Mouse (Mus musculus) 416B (cell line): Measurements from ENCODE around the gene Prkch.

ENCODE experiments used
- DNase-seq: peaks from one replicate; pipeline ENCODE4 v3.0.0; 2011; ENCODE audit warnings: low read depth

Prkch gene

GRCm38 (mm10) chr12:73610831-73611370, 26.3 kb downstream of the Prkch start:
- DNase-seq, result peak; percentile 34

- DNase-seq, result no peak
Measured at GRCm38 (mm10) chr12:73611741-73612140, 27.1 kb downstream of the Prkch start.

- DNase-seq, result peak; percentile 61
Measured at GRCm38 (mm10) chr12:73613183-73613582, 28.6 kb downstream of the Prkch start.

DNA sequence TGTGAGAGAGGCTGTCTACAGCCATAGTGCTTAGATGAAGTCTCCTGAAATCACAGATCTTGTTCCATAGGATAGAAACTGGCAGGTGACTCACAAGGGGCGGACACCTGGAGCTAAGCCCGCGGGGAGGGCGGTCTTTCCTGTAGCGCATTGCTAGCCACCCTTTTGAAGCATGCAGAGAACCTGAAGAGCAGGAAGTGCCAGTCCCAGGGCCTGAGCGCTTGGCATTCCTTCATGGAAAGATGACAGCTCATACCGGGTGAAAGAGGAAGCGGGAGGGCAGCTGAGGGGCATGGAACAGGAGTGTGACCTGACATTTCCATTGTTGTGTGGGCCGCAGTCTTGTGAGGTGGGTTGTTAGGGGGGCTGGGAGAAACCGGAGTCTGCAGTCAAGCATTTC, 33.1 kb downstream of the Prkch start:
- no peak for DNase-seq

DNA sequence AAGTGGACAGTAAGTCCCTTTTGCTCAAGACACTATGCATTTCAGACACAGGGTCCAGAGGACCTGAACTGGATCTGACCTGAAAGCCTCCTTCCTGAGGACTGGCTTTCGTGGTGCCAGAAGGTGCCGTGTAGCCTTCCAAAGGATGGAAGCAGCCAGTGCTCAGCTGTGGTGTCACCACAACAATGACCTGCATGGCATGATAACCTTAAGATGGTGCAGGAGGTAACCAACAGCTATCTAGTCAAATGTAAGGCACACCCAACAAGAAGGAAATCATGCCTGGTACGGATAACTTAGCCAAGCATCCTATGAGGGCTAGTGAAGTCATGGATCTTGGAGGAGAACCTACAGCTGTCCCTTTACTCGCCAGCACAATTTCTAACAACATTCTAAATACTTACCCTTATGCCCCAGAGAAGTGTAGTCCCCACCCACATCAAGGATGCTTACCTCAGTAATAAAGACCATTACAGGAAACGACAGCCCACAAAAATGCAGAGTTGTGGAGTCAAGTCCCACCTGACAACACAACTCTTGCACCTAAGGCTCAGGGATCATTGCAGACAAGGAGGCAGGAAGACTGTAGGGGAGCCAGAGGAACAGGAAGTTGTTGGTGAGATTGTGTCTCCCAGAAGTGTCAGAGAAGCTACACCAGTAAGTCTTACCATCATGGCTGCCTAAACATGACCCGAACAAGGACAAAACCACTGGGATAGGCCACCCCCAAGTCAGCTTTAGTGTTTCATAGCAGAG, 40.9 kb downstream of the Prkch start:
- DNase-seq, result no peak

- no peak for DNase-seq
Measured at GRCm38 (mm10) chr12:73627902-73628301, 43.3 kb downstream of the Prkch start.

- DNase-seq, result no peak
Measured at GRCm38 (mm10) chr12:73630596-73630995, 46.0 kb downstream of the Prkch start.

GRCm38 (mm10) chr12:73631148-73631547, 46.6 kb downstream of the Prkch start:
- no peak for DNase-seq

GRCm38 (mm10) chr12:73632671-73633244, 48.2 kb downstream of the Prkch start:
- no peak for DNase-seq

DNA sequence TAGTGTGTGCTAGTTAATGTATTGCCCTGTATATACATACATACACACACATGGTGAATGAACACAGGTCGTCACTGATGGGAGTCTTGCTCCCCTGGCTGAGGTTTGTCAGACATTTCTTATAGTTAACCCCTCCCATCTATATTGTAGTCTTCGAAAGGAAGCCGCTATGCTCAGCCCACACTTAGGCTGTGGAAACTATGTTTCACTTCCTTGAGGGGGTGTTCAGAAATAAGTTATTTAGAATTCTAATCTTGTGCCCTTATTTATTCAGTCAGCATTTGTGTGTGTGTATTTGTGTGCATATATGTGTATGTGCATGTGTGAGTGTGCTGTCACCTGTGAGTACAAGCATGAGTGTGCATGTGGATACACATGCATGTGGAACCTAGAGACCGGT, 49.1 kb downstream of the Prkch start:
- no peak for DNase-seq

DNA sequence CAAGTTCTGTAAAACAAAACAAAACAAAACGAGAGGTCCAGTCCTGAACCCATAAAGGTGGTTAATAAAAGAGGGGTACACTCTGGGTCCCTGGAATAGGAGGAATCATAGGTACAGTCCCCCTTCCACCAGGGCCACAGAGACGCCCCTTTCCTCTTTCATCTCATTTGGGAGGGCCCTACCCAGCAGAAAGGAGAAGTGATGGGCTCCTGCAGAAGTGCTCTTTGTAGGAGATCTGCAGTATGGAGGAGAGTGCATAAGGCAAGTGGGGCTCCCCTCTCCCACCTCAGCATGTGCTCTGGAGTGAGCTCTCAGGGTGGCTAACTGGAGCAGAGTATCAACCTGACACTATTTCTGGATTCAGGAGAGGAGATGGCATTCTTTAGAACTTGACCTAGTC, 55.0 kb downstream of the Prkch start:
- no peak for DNase-seq

DNA sequence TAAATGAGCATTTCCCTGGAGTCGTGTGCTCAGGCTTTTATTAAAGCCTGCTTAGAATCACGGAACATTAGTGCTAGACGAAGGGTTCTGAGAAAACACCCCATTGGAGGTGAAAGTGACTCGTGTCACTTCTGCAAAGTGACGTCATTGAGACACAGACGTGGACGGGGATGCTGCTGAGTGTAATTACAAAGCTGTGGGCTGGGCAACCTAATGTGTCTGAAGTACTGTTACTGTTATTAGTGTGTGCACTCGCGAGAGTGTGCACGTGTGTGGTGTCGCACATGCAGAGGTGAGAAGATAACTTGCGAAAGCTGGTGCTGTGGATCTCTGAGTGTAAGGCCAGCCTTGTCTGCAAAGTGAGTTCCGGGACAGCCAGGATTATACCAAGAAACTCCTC, 56.6 kb downstream of the Prkch start:
- no peak for DNase-seq

DNA sequence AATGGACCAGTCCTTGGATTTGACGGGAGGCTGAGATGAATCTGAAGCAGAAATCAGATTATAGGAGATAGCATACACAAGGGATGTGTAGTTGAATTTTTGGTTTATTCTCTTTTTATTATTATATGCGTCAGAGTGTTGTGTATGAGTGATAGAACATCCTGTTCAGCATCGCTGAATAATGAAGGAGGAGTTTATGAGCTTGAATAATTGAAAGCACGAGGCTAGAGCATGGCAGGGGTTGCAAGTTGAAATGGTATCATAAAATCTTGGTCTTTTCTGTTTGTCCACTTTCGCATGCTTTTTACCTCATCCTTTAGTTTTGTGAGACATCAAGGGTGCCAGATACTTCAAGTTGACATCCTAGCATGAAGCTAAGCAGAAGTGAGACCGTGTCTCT, 60.6 kb downstream of the Prkch start:
- DNase-seq, result no peak

GRCm38 (mm10) chr12:73647686-73648085, 63.1 kb downstream of the Prkch start:
- no peak for DNase-seq

GRCm38 (mm10) chr12:73656568-73657204, 72.1 kb downstream of the Prkch start:
- peak; percentile 56 for DNase-seq

DNA sequence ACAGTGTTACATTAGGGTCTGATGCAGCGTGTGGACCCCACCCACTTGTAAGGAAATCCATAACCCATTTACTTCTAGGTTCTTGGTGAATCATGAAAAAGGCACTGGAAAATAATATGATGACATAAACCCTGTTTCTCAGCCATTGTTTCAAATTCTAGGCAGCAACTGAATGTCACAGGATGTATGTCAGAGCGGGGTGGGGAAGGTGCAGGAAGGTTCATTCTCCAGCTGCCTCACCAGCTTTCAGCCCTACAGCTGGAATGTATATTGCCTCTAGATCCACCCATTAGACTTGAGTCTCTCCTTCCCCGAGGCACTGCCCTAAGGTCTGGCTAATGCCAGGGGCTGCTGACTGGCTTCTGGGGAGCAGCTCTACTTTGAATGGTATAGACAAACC, 78.8 kb downstream of the Prkch start:
- no peak for DNase-seq

- DNase-seq, result no peak
Measured at GRCm38 (mm10) chr12:73666701-73667100, 82.1 kb downstream of the Prkch start.

- peak; percentile 65 for DNase-seq
Measured at GRCm38 (mm10) chr12:73667607-73668006, 83.0 kb downstream of the Prkch start.

GRCm38 (mm10) chr12:73670739-73671138, 86.1 kb downstream of the Prkch start:
- no peak for DNase-seq

GRCm38 (mm10) chr12:73671540-73671939, 86.9 kb downstream of the Prkch start:
- peak; percentile 79 for DNase-seq

DNA sequence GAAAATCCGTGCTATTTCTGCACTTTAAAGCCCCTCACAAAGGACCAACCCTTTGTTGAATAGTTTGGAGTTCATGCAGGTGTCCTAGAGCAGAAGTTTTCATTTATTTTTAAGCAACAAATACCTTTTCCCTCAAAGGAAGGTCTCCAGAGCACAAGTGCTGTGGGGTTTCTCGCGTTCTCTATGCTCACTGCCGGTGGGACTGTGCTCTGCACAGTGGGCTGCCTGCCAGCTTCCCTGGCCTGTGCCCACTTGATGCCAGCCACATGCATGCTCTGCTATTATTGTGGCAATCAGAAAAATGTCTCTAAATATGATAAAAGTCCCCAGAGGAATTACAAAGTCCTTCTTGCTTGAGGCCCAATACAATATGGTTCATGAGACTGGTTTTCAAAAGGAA, 87.4 kb downstream of the Prkch start:
- DNase-seq, result no peak

GRCm38 (mm10) chr12:73673783-73674182, 89.2 kb downstream of the Prkch start:
- no peak for DNase-seq

GRCm38 (mm10) chr12:73675212-73675611, 90.6 kb downstream of the Prkch start:
- DNase-seq, result no peak
